ENCODE assay signal across 26 mouse cellular contexts in the genomic region with DNA sequence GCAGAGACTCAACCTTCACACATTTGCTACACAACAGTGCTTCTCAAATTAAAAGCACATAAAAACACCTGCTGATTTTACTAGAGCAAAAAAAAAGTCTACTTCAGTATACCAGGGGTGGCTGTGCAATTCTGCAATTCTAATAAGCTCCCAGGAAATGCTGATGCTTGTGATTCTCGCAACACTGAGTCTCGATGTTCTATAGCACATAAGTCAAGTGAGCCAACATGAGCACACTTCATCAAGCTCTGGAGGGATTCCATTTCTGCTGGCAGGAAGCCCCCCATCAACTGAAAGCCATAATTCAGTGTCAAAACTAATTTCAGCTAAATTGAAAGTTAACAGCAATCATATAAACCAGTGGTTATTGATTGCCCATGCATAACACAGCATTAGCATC.
A peak's percentile ranks its signal among the peaks of the same experiment; 100 is the strongest.
DNase-seq lines count a peak whose midpoint lies in the region; ATAC-seq lines count a peak whose summit lies in the region.
"Had no signal": no experiment of that assay in that cellular context is flagged by ENCODE, and none has a peak within 500 bp of the region (broad histone marks: within the 10 kb centered on the region; RNA-seq: fewer than 3 reads in every experiment).

No protein-coding gene starts in this region.

- no peak overlapping the region for H3K27ac ChIP-seq in forebrain, embryonic 15.5 days (replicated peaks)
- no peak overlapping the region for H3K27ac ChIP-seq in forebrain, embryonic 11.5 days (ENCODE audit: low read depth, low read length)
- H3K27ac ChIP-seq in kidney, embryonic 14.5 days (ENCODE audit: low read depth, low read length) = no peak overlapping the region
- H3K27ac ChIP-seq: heart, embryonic 15.5 days; left cerebral cortex, adult 2 months; limb, embryonic 13.5 days; lung, embryonic 15.5 days; midbrain, embryonic 10.5 days had no signal

- H3K4me1 ChIP-seq in forebrain, embryonic 15.5 days = peaks cover 4% of the 10 kb centered on the region; the same call in 1 of the 2 replicates
- H3K4me1 ChIP-seq in forebrain, embryonic 11.5 days (replicated peaks; ENCODE audit: control insufficient read depth, insufficient read depth, low read length) = no peaks in the 10 kb centered on the region
- H3K4me1 ChIP-seq in kidney, embryonic 14.5 days (ENCODE audit: control insufficient read depth, insufficient read depth, low read length) = no peaks in the 10 kb centered on the region
- H3K4me1 ChIP-seq: heart, embryonic 15.5 days; limb, embryonic 13.5 days; lung, embryonic 15.5 days; midbrain, embryonic 10.5 days had no signal

- 0 out of 2 replicates have a peak, but pooled peaks have one; percentile 51 for ATAC-seq in forebrain, embryonic 15.5 days (replicated peaks)
- ATAC-seq in forebrain, embryonic 11.5 days (replicated peaks; ENCODE audit: low FRiP score) = no peak
- no peak for ATAC-seq in kidney, embryonic 14.5 days (ENCODE audit: low FRiP score, low TSS enrichment)
- ATAC-seq: CD4-positive, CD25-positive, alpha-beta regulatory T cell, adult 4 months; intestine, postnatal 0 days; midbrain, embryonic 16.5 days had no signal

- H3K4me3 ChIP-seq in forebrain, embryonic 15.5 days = no peak overlapping the region
- no peak overlapping the region for H3K4me3 ChIP-seq in forebrain, embryonic 11.5 days (ENCODE audit: low read depth, low read length)
- H3K4me3 ChIP-seq in kidney, embryonic 14.5 days (ENCODE audit: low read length) = no peak overlapping the region
- H3K4me3 ChIP-seq: erythroblast, embryonic 14.5 days; heart, embryonic 15.5 days; left cerebral cortex, adult 2 months; limb, embryonic 13.5 days; lung, embryonic 15.5 days; midbrain, embryonic 10.5 days; myocyte had no signal

- no peak for DNase-seq in forebrain, embryonic 11.5 days (ENCODE audit: low spot score)
- peak; percentile 11 for DNase-seq in left cerebral cortex, postnatal 4 days
- no peak for DNase-seq in left cerebral cortex, adult 18-20 months (ENCODE audit: low spot score in 2 of 2)
- DNase-seq in brain, adult 2 months (ENCODE audit: low read depth, low spot score) = peak; percentile 3
- peak; percentile 8 for DNase-seq in brain, embryonic 18.5 days (ENCODE audit: low read depth, low spot score)
- DNase-seq: adrenal gland, postnatal 14 days; cerebellum, adult 9-11 months; gastrocnemius, postnatal 14 days; kidney, adult 9 months; kidney, postnatal 25 days; retina, postnatal 1 day; thymus, adult 2 months; thymus, postnatal 36 days had no signal

- no peak overlapping the region for H3K9ac ChIP-seq in forebrain, embryonic 15.5 days (replicated peaks)
- no peak overlapping the region for H3K9ac ChIP-seq in forebrain, embryonic 11.5 days (ENCODE audit: low read length)
- no peak overlapping the region for H3K9ac ChIP-seq in kidney, embryonic 14.5 days (ENCODE audit: low read depth, low read length)
- H3K9ac ChIP-seq: heart, embryonic 15.5 days; limb, embryonic 13.5 days; lung, embryonic 15.5 days had no signal

- WGBS in forebrain, embryonic 15.5 days = 73% methylated on average over 2 of the region's 2 CpGs
- WGBS in forebrain, embryonic 11.5 days = 98% methylated on average over 2 of the region's 2 CpGs
- 85% methylated on average over 2 of the region's 2 CpGs for WGBS in kidney, embryonic 14.5 days

- no peak overlapping the region for H3K4me2 ChIP-seq in forebrain, embryonic 15.5 days (replicated peaks)
- H3K4me2 ChIP-seq in forebrain, embryonic 11.5 days (ENCODE audit: low read depth, low read length, severe bottlenecking) = no peak overlapping the region
- H3K4me2 ChIP-seq in kidney, embryonic 14.5 days (replicated peaks; ENCODE audit: low read depth, low read length) = no peak overlapping the region
- H3K4me2 ChIP-seq: heart, embryonic 15.5 days; limb, embryonic 13.5 days; liver, embryonic 11.5 days; lung, embryonic 15.5 days had no signal

- intact Hi-C loops in left cerebral cortex, postnatal 4 days (cut with DNase I) = no loop called here

- no peaks in the 10 kb centered on the region for H3K36me3 ChIP-seq in forebrain, embryonic 15.5 days
- H3K36me3 ChIP-seq in forebrain, embryonic 11.5 days (ENCODE audit: control insufficient read depth, insufficient read depth, low read length) = no peaks in the 10 kb centered on the region
- H3K36me3 ChIP-seq in kidney, embryonic 14.5 days (ENCODE audit: control insufficient read depth, insufficient read depth, low read length) = no peaks in the 10 kb centered on the region
- H3K36me3 ChIP-seq: heart, embryonic 15.5 days; limb, embryonic 13.5 days; lung, embryonic 15.5 days; midbrain, embryonic 10.5 days had no signal

- H3K27me3 ChIP-seq in forebrain, embryonic 15.5 days = no peaks in the 10 kb centered on the region
- H3K27me3 ChIP-seq in forebrain, embryonic 11.5 days (ENCODE audit: control insufficient read depth, insufficient read depth, low read length) = no peaks in the 10 kb centered on the region
- no peaks in the 10 kb centered on the region for H3K27me3 ChIP-seq in kidney, embryonic 14.5 days (ENCODE audit: control insufficient read depth, insufficient read depth, low read length)
- H3K27me3 ChIP-seq: heart, embryonic 15.5 days; limb, embryonic 13.5 days; lung, embryonic 15.5 days had no signal

- no peaks in the 10 kb centered on the region for H3K9me3 ChIP-seq in forebrain, embryonic 15.5 days
- H3K9me3 ChIP-seq in forebrain, embryonic 11.5 days (ENCODE audit: control insufficient read depth, low read length) = no peaks in the 10 kb centered on the region
- no peaks in the 10 kb centered on the region for H3K9me3 ChIP-seq in kidney, embryonic 14.5 days (ENCODE audit: control insufficient read depth, low read length)
- H3K9me3 ChIP-seq: heart, embryonic 15.5 days; limb, embryonic 13.5 days; lung, embryonic 15.5 days; midbrain, embryonic 10.5 days had no signal

Comparison
In these comparisons a context has a peak if more than half of its experiments do, and no peak if none do; other contexts are left out.
1. DNase-seq: peak in left cerebral cortex, postnatal 4 days (single experiment), brain, adult 2 months (single experiment) and brain, embryonic 18.5 days (single experiment); none in forebrain, embryonic 11.5 days (single experiment) and left cerebral cortex, adult 18-20 months (0 of 2).